Mouse (Mus musculus): Measurements from ENCODE around the gene Map3k10. TPM values are rescaled to one million over a fixed set of nuclear protein-coding genes. Genes with fewer than 3 reads are reported as not detected.
A peak's percentile ranks its signal among the peaks of the same experiment; 100 is the strongest.

The Map3k10 gene
- polyA plus RNA-seq, 1 experiment from 2014 or later, result 1.7 TPM

- peaks cover 12% of the 10 kb centered on the region for H3K4me1 ChIP-seq (ENCODE audit: insufficient read depth)
- no peak overlapping the region for H3K27ac ChIP-seq (ENCODE audit: low read depth)
- peak overlapping the region; percentile 100 for H3K4me2 ChIP-seq (ENCODE audit: low read depth, low read length)
- peak overlapping the region; percentile 86 for H3K4me3 ChIP-seq (ENCODE audit: low read depth, low read length)
- no peak for TF ChIP-seq EP300 (IDR thresholded peaks at IDR 0.05; ENCODE audit: low read depth)
- TF ChIP-seq CTCF (IDR thresholded peaks at IDR 0.05; ENCODE audit: low read depth), result no peak
- peak overlapping the region; percentile 76; the same call in 1 of the 2 replicates for H3K9ac ChIP-seq (replicated peaks)
- no peaks in the 10 kb centered on the region for H3K27me3 ChIP-seq (ENCODE audit: insufficient read depth, low read length)
- H3K9me3 ChIP-seq (ENCODE audit: low read length), result no peaks in the 10 kb centered on the region
- H3K36me3 ChIP-seq (replicated peaks; ENCODE audit: insufficient read depth, low read length), result no peaks in the 10 kb centered on the region
- ATAC-seq, result no peak
- WGBS (ENCODE audit: insufficient replicate concordance), result 34% methylated on average over 14 of the region's 14 CpGs
- no peak for DNase-seq
These were observed 819 bp upstream of the Map3k10 start for GRCm38 (mm10) chr7:27675222-27675612.

GRCm38 (mm10) chr7:27674195-27674521, 240 bp downstream of the Map3k10 start:
- no peak for TF ChIP-seq CTCF (IDR thresholded peaks at IDR 0.05; ENCODE audit: low read depth)
- no peak for TF ChIP-seq EP300 (IDR thresholded peaks at IDR 0.05; ENCODE audit: low read depth)
- H3K4me3 ChIP-seq (ENCODE audit: low read depth, low read length), result peak overlapping the region; percentile 86
- H3K4me2 ChIP-seq (ENCODE audit: low read depth, low read length), result peak overlapping the region; percentile 100
- H3K27ac ChIP-seq (ENCODE audit: low read depth), result no peak overlapping the region
- peak; percentile 64 for ATAC-seq
- no peaks in the 10 kb centered on the region for H3K9me3 ChIP-seq (ENCODE audit: low read length)
- H3K4me1 ChIP-seq (ENCODE audit: insufficient read depth), result peaks cover 12% of the 10 kb centered on the region
- H3K36me3 ChIP-seq (replicated peaks; ENCODE audit: insufficient read depth, low read length), result no peaks in the 10 kb centered on the region
- WGBS (ENCODE audit: insufficient replicate concordance), result 6% methylated on average over 37 of the region's 38 CpGs
- H3K9ac ChIP-seq (replicated peaks), result peak overlapping the region; percentile 76
- no peaks in the 10 kb centered on the region for H3K27me3 ChIP-seq (ENCODE audit: insufficient read depth, low read length)
- DNase-seq, result no peak

- TF ChIP-seq EP300 (IDR thresholded peaks at IDR 0.05; ENCODE audit: low read depth), result no peak
- TF ChIP-seq CTCF (IDR thresholded peaks at IDR 0.05; ENCODE audit: low read depth), result no peak
- H3K27me3 ChIP-seq (ENCODE audit: insufficient read depth, low read length), result no peaks in the 10 kb centered on the region
- ATAC-seq, result no peak
- no peaks in the 10 kb centered on the region for H3K9me3 ChIP-seq (ENCODE audit: low read length)
- DNase-seq, result no peak
- H3K27ac ChIP-seq (ENCODE audit: low read depth), result no peak overlapping the region
- no peaks in the 10 kb centered on the region for H3K36me3 ChIP-seq (replicated peaks; ENCODE audit: insufficient read depth, low read length)
- peak overlapping the region; percentile 76 for H3K9ac ChIP-seq (replicated peaks)
- H3K4me3 ChIP-seq (ENCODE audit: low read depth, low read length), result peak overlapping the region; percentile 86
- peaks cover 12% of the 10 kb centered on the region for H3K4me1 ChIP-seq (ENCODE audit: insufficient read depth)
- WGBS (ENCODE audit: insufficient replicate concordance), result under 1% methylated on average over 31 of the region's 52 CpGs
- peak overlapping the region; percentile 100 for H3K4me2 ChIP-seq (ENCODE audit: low read depth, low read length)
These were observed 745 bp downstream of the Map3k10 start for GRCm38 (mm10) chr7:27673575-27674131.

GRCm38 (mm10) chr7:27673064-27673574, 1.3 kb downstream of the Map3k10 start:
- ATAC-seq, result no peak
- no peak overlapping the region for H3K27ac ChIP-seq (ENCODE audit: low read depth)
- no peaks in the 10 kb centered on the region for H3K27me3 ChIP-seq (ENCODE audit: insufficient read depth, low read length)
- H3K4me1 ChIP-seq (ENCODE audit: insufficient read depth), result peaks cover 12% of the 10 kb centered on the region
- DNase-seq, result no peak
- no peaks in the 10 kb centered on the region for H3K9me3 ChIP-seq (ENCODE audit: low read length)
- peak overlapping the region; percentile 76; the same call in 1 of the 2 replicates for H3K9ac ChIP-seq (replicated peaks)
- peak overlapping the region; percentile 86 for H3K4me3 ChIP-seq (ENCODE audit: low read depth, low read length)
- TF ChIP-seq EP300 (IDR thresholded peaks at IDR 0.05; ENCODE audit: low read depth), result no peak
- 0 out of 2 replicates have a peak, but pooled peaks have one; percentile 7 for TF ChIP-seq CTCF (IDR thresholded peaks at IDR 0.05; ENCODE audit: low read depth)
- no peaks in the 10 kb centered on the region for H3K36me3 ChIP-seq (replicated peaks; ENCODE audit: insufficient read depth, low read length)
- WGBS (ENCODE audit: insufficient replicate concordance), result 47% methylated on average over 9 of the region's 9 CpGs
- H3K4me2 ChIP-seq (ENCODE audit: low read depth, low read length), result peak overlapping the region; percentile 100

GRCm38 (mm10) chr7:27662038-27662437, 12.4 kb downstream of the Map3k10 start:
- no peak overlapping the region for H3K9ac ChIP-seq (replicated peaks)
- H3K4me3 ChIP-seq (ENCODE audit: low read depth, low read length), result no peak overlapping the region
- no peak overlapping the region for H3K27ac ChIP-seq (ENCODE audit: low read depth)
- no peaks in the 10 kb centered on the region for H3K4me1 ChIP-seq (ENCODE audit: insufficient read depth)
- 79% methylated on average over 4 of the region's 4 CpGs for WGBS (ENCODE audit: insufficient replicate concordance)
- no peak overlapping the region for H3K4me2 ChIP-seq (ENCODE audit: low read depth, low read length)
- no peaks in the 10 kb centered on the region for H3K9me3 ChIP-seq (ENCODE audit: low read length)
- ATAC-seq (no peak), DNase-seq (no peak)
- H3K27me3 ChIP-seq (ENCODE audit: insufficient read depth, low read length), result peaks cover 14% of the 10 kb centered on the region
- TF ChIP-seq EP300 (IDR thresholded peaks at IDR 0.05; ENCODE audit: low read depth), result no peak
- no peak for TF ChIP-seq CTCF (IDR thresholded peaks at IDR 0.05; ENCODE audit: low read depth)
- H3K36me3 ChIP-seq (replicated peaks; ENCODE audit: insufficient read depth, low read length), result no peaks in the 10 kb centered on the region

GRCm38 (mm10) chr7:27658712-27659663, 15.4 kb downstream of the Map3k10 start:
- H3K4me1 ChIP-seq (ENCODE audit: insufficient read depth), result no peaks in the 10 kb centered on the region
- no peak overlapping the region for H3K9ac ChIP-seq (replicated peaks)
- no peaks in the 10 kb centered on the region for H3K36me3 ChIP-seq (replicated peaks; ENCODE audit: insufficient read depth, low read length)
- TF ChIP-seq CTCF (IDR thresholded peaks at IDR 0.05; ENCODE audit: low read depth), result no peak
- TF ChIP-seq EP300 (IDR thresholded peaks at IDR 0.05; ENCODE audit: low read depth), result no peak
- DNase-seq (no peak), ATAC-seq (peak; percentile 43; the same call in 1 of the 2 replicates)
- no peaks in the 10 kb centered on the region for H3K9me3 ChIP-seq (ENCODE audit: low read length)
- no peak overlapping the region for H3K27ac ChIP-seq (ENCODE audit: low read depth)
- H3K27me3 ChIP-seq (ENCODE audit: insufficient read depth, low read length), result peaks cover 36% of the 10 kb centered on the region
- 54% methylated on average over 14 of the region's 14 CpGs for WGBS (ENCODE audit: insufficient replicate concordance)
- H3K4me3 ChIP-seq (ENCODE audit: low read depth, low read length), result no peak overlapping the region
- no peak overlapping the region for H3K4me2 ChIP-seq (ENCODE audit: low read depth, low read length)

All from liver, postnatal 0 days (tissue).